Mouse (Mus musculus): ENCODE results near the gene Sfrp2. TPM values are rescaled to one million over a fixed set of nuclear protein-coding genes. Genes with fewer than 3 reads are reported as not detected.
A peak's percentile ranks its signal among the peaks of the same experiment; 100 is the strongest.

Gene Sfrp2
- total and polyA plus RNA-seq, 2 experiments from 2014 or later, result 49.5 to 101 TPM

DNA sequence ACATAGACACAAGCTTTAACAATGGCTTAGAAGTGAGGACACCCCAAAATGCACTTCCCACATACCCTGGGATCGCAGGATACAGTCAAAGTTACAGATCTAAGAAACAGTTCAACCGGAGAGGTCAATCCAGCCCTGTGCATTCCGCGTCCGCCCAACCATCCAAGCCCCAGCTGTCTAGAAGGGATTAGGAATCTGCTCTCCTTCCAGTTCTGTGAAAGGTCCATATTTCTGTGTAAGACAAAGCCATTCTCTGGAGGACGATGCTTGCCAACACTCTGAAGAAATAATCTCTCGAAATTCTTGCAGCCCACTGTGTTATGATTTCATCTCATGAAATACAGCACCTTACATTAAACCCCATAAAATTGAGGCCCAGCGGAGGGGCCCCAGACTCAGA, 32.1 kb upstream of the Sfrp2 start:
- no peak for DNase-seq (ENCODE audit: low spot score)
- no peaks in the 10 kb centered on the region for H3K36me3 ChIP-seq (replicated peaks; ENCODE audit: control insufficient read depth, insufficient read depth, low read length)
- H3K9me3 ChIP-seq (replicated peaks; ENCODE audit: control insufficient read depth, low read length), result no peaks in the 10 kb centered on the region
- no peak overlapping the region for H3K4me2 ChIP-seq (ENCODE audit: low read depth, low read length)
- WGBS, result 83% methylated on average over 8 of the region's 8 CpGs
- H3K4me1 ChIP-seq (ENCODE audit: control insufficient read depth, insufficient read depth), result no peaks in the 10 kb centered on the region
- H3K27me3 ChIP-seq (ENCODE audit: control insufficient read depth, insufficient read depth, low read length), result no peaks in the 10 kb centered on the region
- TF ChIP-seq EP300 (IDR thresholded peaks at IDR 0.05; ENCODE audit: low read depth) (no peak), CTCF (IDR thresholded peaks at IDR 0.05; ENCODE audit: low read depth) (no peak)
- H3K4me3 ChIP-seq (ENCODE audit: low read depth, low read length), result no peak overlapping the region
- no peak for ATAC-seq (ENCODE audit: insufficient read depth, low read depth)
- H3K27ac ChIP-seq (ENCODE audit: low read depth), result no peak overlapping the region
- no peak overlapping the region for H3K9ac ChIP-seq (replicated peaks; ENCODE audit: low read depth, low read length)

DNA sequence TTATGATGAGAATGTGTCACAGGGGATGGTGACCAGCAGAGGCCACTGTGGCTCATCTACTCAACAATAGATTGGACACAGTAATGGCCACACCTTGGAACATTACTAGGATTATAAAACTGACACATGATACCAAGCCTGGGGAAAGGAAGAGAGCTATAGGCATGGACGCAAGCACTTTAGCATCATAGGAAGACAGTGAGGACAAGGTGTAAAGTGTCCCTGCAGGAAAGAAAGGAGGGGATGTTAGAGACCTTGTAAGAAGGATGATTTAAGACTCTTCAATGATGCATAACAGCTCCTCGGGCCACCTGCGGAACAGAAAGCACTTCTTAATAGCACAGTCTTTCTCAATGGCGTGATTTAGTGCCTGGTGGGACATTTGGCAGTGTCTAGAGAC, 29.1 kb upstream of the Sfrp2 start:
- Histone ChIP-seq H3K27me3 (ENCODE audit: control insufficient read depth, insufficient read depth, low read length) (no peaks in the 10 kb centered on the region), H3K4me3 (ENCODE audit: low read depth, low read length) (no peak overlapping the region), H3K4me2 (ENCODE audit: low read depth, low read length) (no peak overlapping the region), H3K9ac (replicated peaks; ENCODE audit: low read depth, low read length) (no peak overlapping the region), H3K36me3 (replicated peaks; ENCODE audit: control insufficient read depth, insufficient read depth, low read length) (no peaks in the 10 kb centered on the region), H3K4me1 (ENCODE audit: control insufficient read depth, insufficient read depth) (no peaks in the 10 kb centered on the region), H3K9me3 (replicated peaks; ENCODE audit: control insufficient read depth, low read length) (no peaks in the 10 kb centered on the region), H3K27ac (ENCODE audit: low read depth) (no peak overlapping the region)
- WGBS, result 82% methylated on average over 4 of the region's 4 CpGs
- ATAC-seq (ENCODE audit: insufficient read depth, low read depth) (no peak), DNase-seq (ENCODE audit: low spot score) (no peak)
- TF ChIP-seq CTCF (IDR thresholded peaks at IDR 0.05; ENCODE audit: low read depth) (no peak), EP300 (IDR thresholded peaks at IDR 0.05; ENCODE audit: low read depth) (no peak)

DNA sequence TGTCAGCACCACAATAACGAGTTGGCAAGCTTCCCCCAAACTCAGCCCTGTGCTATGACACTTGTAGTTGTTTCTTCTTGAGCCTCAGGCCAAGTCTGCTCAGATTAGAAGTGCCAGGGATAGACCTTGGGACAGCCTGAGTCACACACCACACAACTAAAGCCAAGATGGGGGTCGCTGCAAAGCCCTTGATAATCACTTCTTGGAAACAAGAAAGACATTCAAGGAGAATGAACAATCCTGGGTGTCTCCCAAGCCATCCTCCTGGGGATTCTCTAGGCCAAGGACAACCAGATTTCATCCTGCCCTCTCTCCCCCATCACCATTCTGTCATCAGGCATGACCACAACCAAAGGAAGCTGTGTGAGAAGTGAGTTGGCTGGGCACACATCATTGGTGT, 25.9 kb upstream of the Sfrp2 start:
- DNase-seq (ENCODE audit: low spot score) (no peak), ATAC-seq (ENCODE audit: insufficient read depth, low read depth) (no peak)
- Histone ChIP-seq H3K27me3 (ENCODE audit: control insufficient read depth, insufficient read depth, low read length) (no peaks in the 10 kb centered on the region), H3K36me3 (replicated peaks; ENCODE audit: control insufficient read depth, insufficient read depth, low read length) (no peaks in the 10 kb centered on the region), H3K4me2 (ENCODE audit: low read depth, low read length) (no peak overlapping the region), H3K4me3 (ENCODE audit: low read depth, low read length) (no peak overlapping the region), H3K27ac (ENCODE audit: low read depth) (no peak overlapping the region), H3K9ac (replicated peaks; ENCODE audit: low read depth, low read length) (no peak overlapping the region), H3K9me3 (replicated peaks; ENCODE audit: control insufficient read depth, low read length) (no peaks in the 10 kb centered on the region), H3K4me1 (ENCODE audit: control insufficient read depth, insufficient read depth) (no peaks in the 10 kb centered on the region)
- TF ChIP-seq EP300 (IDR thresholded peaks at IDR 0.05; ENCODE audit: low read depth) (no peak), CTCF (IDR thresholded peaks at IDR 0.05; ENCODE audit: low read depth) (no peak)
- WGBS, result 66% methylated on average over 2 of the region's 2 CpGs

- no peak overlapping the region for H3K4me2 ChIP-seq (ENCODE audit: low read depth, low read length)
- no peaks in the 10 kb centered on the region for H3K9me3 ChIP-seq (replicated peaks; ENCODE audit: control insufficient read depth, low read length)
- no peak overlapping the region for H3K4me3 ChIP-seq (ENCODE audit: low read depth, low read length)
- H3K27me3 ChIP-seq (ENCODE audit: control insufficient read depth, insufficient read depth, low read length), result no peaks in the 10 kb centered on the region
- DNase-seq (ENCODE audit: low spot score), result no peak
- no peak for ATAC-seq (ENCODE audit: insufficient read depth, low read depth)
- H3K27ac ChIP-seq (ENCODE audit: low read depth), result no peak overlapping the region
- TF ChIP-seq EP300 (IDR thresholded peaks at IDR 0.05; ENCODE audit: low read depth) (no peak), CTCF (IDR thresholded peaks at IDR 0.05; ENCODE audit: low read depth) (no peak)
- H3K36me3 ChIP-seq (replicated peaks; ENCODE audit: control insufficient read depth, insufficient read depth, low read length), result no peaks in the 10 kb centered on the region
- H3K9ac ChIP-seq (replicated peaks; ENCODE audit: low read depth, low read length), result no peak overlapping the region
- no peaks in the 10 kb centered on the region for H3K4me1 ChIP-seq (ENCODE audit: control insufficient read depth, insufficient read depth)
- WGBS, result 73% methylated on average over 4 of the region's 4 CpGs
Observed at GRCm38 (mm10) chr3:83747276-83747675, 18.8 kb upstream of the Sfrp2 start.

GRCm38 (mm10) chr3:83747895-83748294, 18.2 kb upstream of the Sfrp2 start:
- 81% methylated on average over 5 of the region's 5 CpGs for WGBS
- H3K27me3 ChIP-seq (ENCODE audit: control insufficient read depth, insufficient read depth, low read length), result no peaks in the 10 kb centered on the region
- no peaks in the 10 kb centered on the region for H3K36me3 ChIP-seq (replicated peaks; ENCODE audit: control insufficient read depth, insufficient read depth, low read length)
- no peak overlapping the region for H3K4me2 ChIP-seq (ENCODE audit: low read depth, low read length)
- H3K4me3 ChIP-seq (ENCODE audit: low read depth, low read length), result no peak overlapping the region
- no peaks in the 10 kb centered on the region for H3K4me1 ChIP-seq (ENCODE audit: control insufficient read depth, insufficient read depth)
- no peak for DNase-seq (ENCODE audit: low spot score)
- ATAC-seq (ENCODE audit: insufficient read depth, low read depth), result no peak
- no peak overlapping the region for H3K27ac ChIP-seq (ENCODE audit: low read depth)
- TF ChIP-seq CTCF (IDR thresholded peaks at IDR 0.05; ENCODE audit: low read depth) (no peak), EP300 (IDR thresholded peaks at IDR 0.05; ENCODE audit: low read depth) (no peak)
- no peak overlapping the region for H3K9ac ChIP-seq (replicated peaks; ENCODE audit: low read depth, low read length)
- H3K9me3 ChIP-seq (replicated peaks; ENCODE audit: control insufficient read depth, low read length), result no peaks in the 10 kb centered on the region

DNA sequence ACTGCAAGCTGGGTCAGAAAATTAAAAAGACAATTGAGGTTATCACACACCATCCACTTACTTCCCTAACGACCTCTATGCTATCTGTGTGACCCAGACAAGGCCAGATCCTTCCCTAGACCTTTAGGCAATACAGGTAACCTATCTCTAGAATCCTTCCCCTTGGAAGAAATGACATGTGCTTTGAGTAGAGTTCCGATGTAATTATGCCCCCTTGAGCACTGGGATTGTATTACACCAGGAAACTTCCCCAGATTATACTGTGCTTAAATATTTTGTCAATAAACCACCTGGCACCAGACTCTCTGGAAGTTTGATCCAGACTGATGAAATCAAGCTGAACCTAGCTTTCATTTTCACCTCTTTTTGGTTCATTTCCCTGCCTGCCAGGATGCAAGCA, 14.5 kb upstream of the Sfrp2 start:
- Histone ChIP-seq H3K36me3 (replicated peaks; ENCODE audit: control insufficient read depth, insufficient read depth, low read length) (no peaks in the 10 kb centered on the region), H3K4me3 (ENCODE audit: low read depth, low read length) (no peak overlapping the region), H3K9me3 (replicated peaks; ENCODE audit: control insufficient read depth, low read length) (0 out of 2 replicates have a peak, but pooled peaks cover 1% of the 10 kb centered on the region), H3K9ac (replicated peaks; ENCODE audit: low read depth, low read length) (no peak overlapping the region), H3K4me1 (ENCODE audit: control insufficient read depth, insufficient read depth) (no peaks in the 10 kb centered on the region), H3K27ac (ENCODE audit: low read depth) (no peak overlapping the region), H3K27me3 (ENCODE audit: control insufficient read depth, insufficient read depth, low read length) (no peaks in the 10 kb centered on the region), H3K4me2 (ENCODE audit: low read depth, low read length) (no peak overlapping the region)
- peak; percentile 14; the same call in 1 of the 2 replicates for TF ChIP-seq CTCF (IDR thresholded peaks at IDR 0.05; ENCODE audit: low read depth)
- no peak for TF ChIP-seq EP300 (IDR thresholded peaks at IDR 0.05; ENCODE audit: low read depth)
- ATAC-seq (ENCODE audit: insufficient read depth, low read depth), result no peak
- DNase-seq (ENCODE audit: low spot score), result no peak
- 40% methylated on average over 2 of the region's 2 CpGs for WGBS

Data from heart, postnatal 0 days (tissue).